Mouse (Mus musculus): ENCODE data around the gene Egfr. TPM values are rescaled to one million over a fixed set of nuclear protein-coding genes. Genes with fewer than 3 reads are reported as not detected.

The Egfr gene
- 5.7 and 6.0 TPM in 2 replicates for polyA plus RNA-seq (2014; fragmentation: Nextera tagmentation; extraction: Ambion mirVana)

GRCm38 (mm10) chr11:16752007-16752348, at the start of gene Egfr:
Gene Egfr, plus strand, starts transcription at chr11:16752203.
- no peak within 1 kb of the TSS for H3K27ac ChIP-seq (ENCODE audit: low read depth, low read length)
- H3K36me3 ChIP-seq (ENCODE audit: control insufficient read depth, insufficient read depth, low read length): no peaks in the 10 kb centered on the region

GRCm38 (mm10) chr11:16703221-16703620, 48.8 kb upstream of the Egfr start:
- Histone ChIP-seq H3K27ac (ENCODE audit: low read depth, low read length) (no peak overlapping the region), H3K9me3 (ENCODE audit: control insufficient read depth, low read length) (no peaks in the 10 kb centered on the region), H3K4me1 (ENCODE audit: control insufficient read depth, insufficient read depth, low read length) (no peaks in the 10 kb centered on the region), H3K4me3 (ENCODE audit: low read length) (no peak overlapping the region), H3K36me3 (ENCODE audit: control insufficient read depth, insufficient read depth, low read length) (no peaks in the 10 kb centered on the region), H3K9ac (ENCODE audit: low read depth, low read length) (no peak overlapping the region), H3K4me2 (replicated peaks; ENCODE audit: low read depth, low read length) (no peak overlapping the region), H3K27me3 (ENCODE audit: control insufficient read depth, insufficient read depth, low read length) (no peaks in the 10 kb centered on the region)
- 89% methylated on average over 3 of the region's 3 CpGs for WGBS
- no peak for ATAC-seq (ENCODE audit: low FRiP score, low TSS enrichment)

More at GRCm38 (mm10) chr11:16752007-16752348, at the start of gene Egfr:
- ATAC-seq (ENCODE audit: low FRiP score, low TSS enrichment): peak; percentile 94
- peak within 1 kb of the TSS; percentile 64 for H3K9ac ChIP-seq (ENCODE audit: low read depth, low read length)
- under 1% methylated on average over 17 of the region's 21 CpGs for WGBS
- H3K4me1 ChIP-seq (ENCODE audit: control insufficient read depth, insufficient read depth, low read length): 0 out of 2 replicates have a peak, but pooled peaks cover 4% of the 10 kb centered on the region
- H3K27me3 ChIP-seq (ENCODE audit: control insufficient read depth, insufficient read depth, low read length): peaks cover 6% of the 10 kb centered on the region
- H3K9me3 ChIP-seq (ENCODE audit: control insufficient read depth, low read length): no peaks in the 10 kb centered on the region
- peak within 1 kb of the TSS; percentile 69 for H3K4me3 ChIP-seq (ENCODE audit: low read length)
- peak within 1 kb of the TSS; percentile 93 for H3K4me2 ChIP-seq (replicated peaks; ENCODE audit: low read depth, low read length)

GRCm38 (mm10) chr11:16735083-16735644, 16.8 kb upstream of the Egfr start:
- Histone ChIP-seq H3K9me3 (ENCODE audit: control insufficient read depth, low read length) (no peaks in the 10 kb centered on the region), H3K4me3 (ENCODE audit: low read length) (no peak overlapping the region), H3K36me3 (ENCODE audit: control insufficient read depth, insufficient read depth, low read length) (no peaks in the 10 kb centered on the region), H3K4me2 (replicated peaks; ENCODE audit: low read depth, low read length) (no peak overlapping the region), H3K27ac (ENCODE audit: low read depth, low read length) (no peak overlapping the region), H3K4me1 (ENCODE audit: control insufficient read depth, insufficient read depth, low read length) (no peaks in the 10 kb centered on the region), H3K27me3 (ENCODE audit: control insufficient read depth, insufficient read depth, low read length) (no peaks in the 10 kb centered on the region), H3K9ac (ENCODE audit: low read depth, low read length) (no peak overlapping the region)
- WGBS: 59% methylated on average over 1 of the region's 1 CpGs
- no peak for ATAC-seq (ENCODE audit: low FRiP score, low TSS enrichment)

- no peak overlapping the region for H3K27ac ChIP-seq (ENCODE audit: low read depth, low read length)
- H3K9me3 ChIP-seq (ENCODE audit: control insufficient read depth, low read length): no peaks in the 10 kb centered on the region
- H3K36me3 ChIP-seq (ENCODE audit: control insufficient read depth, insufficient read depth, low read length): no peaks in the 10 kb centered on the region
- no peaks in the 10 kb centered on the region for H3K27me3 ChIP-seq (ENCODE audit: control insufficient read depth, insufficient read depth, low read length)
- no peak overlapping the region for H3K4me2 ChIP-seq (replicated peaks; ENCODE audit: low read depth, low read length)
- no peaks in the 10 kb centered on the region for H3K4me1 ChIP-seq (ENCODE audit: control insufficient read depth, insufficient read depth, low read length)
- 77% methylated on average over 2 of the region's 2 CpGs for WGBS
- H3K9ac ChIP-seq (ENCODE audit: low read depth, low read length): no peak overlapping the region
- ATAC-seq (ENCODE audit: low FRiP score, low TSS enrichment): no peak
- H3K4me3 ChIP-seq (ENCODE audit: low read length): no peak overlapping the region
These were observed 14.7 kb upstream of the Egfr start for GRCm38 (mm10) chr11:16737323-16737722.

- Histone ChIP-seq H3K9ac (ENCODE audit: low read depth, low read length) (no peak overlapping the region), H3K4me2 (replicated peaks; ENCODE audit: low read depth, low read length) (no peak overlapping the region), H3K36me3 (ENCODE audit: control insufficient read depth, insufficient read depth, low read length) (no peaks in the 10 kb centered on the region), H3K4me1 (ENCODE audit: control insufficient read depth, insufficient read depth, low read length) (no peaks in the 10 kb centered on the region), H3K27ac (ENCODE audit: low read depth, low read length) (no peak overlapping the region), H3K27me3 (ENCODE audit: control insufficient read depth, insufficient read depth, low read length) (no peaks in the 10 kb centered on the region), H3K4me3 (ENCODE audit: low read length) (no peak overlapping the region), H3K9me3 (ENCODE audit: control insufficient read depth, low read length) (no peaks in the 10 kb centered on the region)
- WGBS: 67% methylated on average over 2 of the region's 2 CpGs
- no peak for ATAC-seq (ENCODE audit: low FRiP score, low TSS enrichment)
These were observed 13.3 kb upstream of the Egfr start for GRCm38 (mm10) chr11:16738691-16739090.

GRCm38 (mm10) chr11:16739155-16739554, 12.8 kb upstream of the Egfr start:
- Histone ChIP-seq H3K4me1 (ENCODE audit: control insufficient read depth, insufficient read depth, low read length) (no peaks in the 10 kb centered on the region), H3K4me2 (replicated peaks; ENCODE audit: low read depth, low read length) (no peak overlapping the region), H3K9ac (ENCODE audit: low read depth, low read length) (no peak overlapping the region), H3K27ac (ENCODE audit: low read depth, low read length) (no peak overlapping the region), H3K36me3 (ENCODE audit: control insufficient read depth, insufficient read depth, low read length) (no peaks in the 10 kb centered on the region), H3K27me3 (ENCODE audit: control insufficient read depth, insufficient read depth, low read length) (no peaks in the 10 kb centered on the region), H3K9me3 (ENCODE audit: control insufficient read depth, low read length) (no peaks in the 10 kb centered on the region), H3K4me3 (ENCODE audit: low read length) (no peak overlapping the region)
- 64% methylated on average over 3 of the region's 3 CpGs for WGBS
- no peak for ATAC-seq (ENCODE audit: low FRiP score, low TSS enrichment)

GRCm38 (mm10) chr11:16740691-16741611, 11.1 kb upstream of the Egfr start:
- Histone ChIP-seq H3K4me1 (ENCODE audit: control insufficient read depth, insufficient read depth, low read length) (no peaks in the 10 kb centered on the region), H3K9ac (ENCODE audit: low read depth, low read length) (no peak overlapping the region)

GRCm38 (mm10) chr11:16742251-16742650, 9.8 kb upstream of the Egfr start:
- H3K4me2 ChIP-seq (replicated peaks; ENCODE audit: low read depth, low read length): no peak overlapping the region
- H3K9me3 ChIP-seq (ENCODE audit: control insufficient read depth, low read length): no peaks in the 10 kb centered on the region
- H3K4me1 ChIP-seq (ENCODE audit: control insufficient read depth, insufficient read depth, low read length): no peaks in the 10 kb centered on the region
- H3K27me3 ChIP-seq (ENCODE audit: control insufficient read depth, insufficient read depth, low read length): no peaks in the 10 kb centered on the region
- no peak overlapping the region for H3K4me3 ChIP-seq (ENCODE audit: low read length)
- H3K27ac ChIP-seq (ENCODE audit: low read depth, low read length): no peak overlapping the region
- 64% methylated on average over 4 of the region's 4 CpGs for WGBS
- no peak overlapping the region for H3K9ac ChIP-seq (ENCODE audit: low read depth, low read length)
- no peak for ATAC-seq (ENCODE audit: low FRiP score, low TSS enrichment)
- no peaks in the 10 kb centered on the region for H3K36me3 ChIP-seq (ENCODE audit: control insufficient read depth, insufficient read depth, low read length)

More at GRCm38 (mm10) chr11:16740691-16741611, 11.1 kb upstream of the Egfr start:
- H3K36me3 ChIP-seq (ENCODE audit: control insufficient read depth, insufficient read depth, low read length): no peaks in the 10 kb centered on the region
- H3K9me3 ChIP-seq (ENCODE audit: control insufficient read depth, low read length): no peaks in the 10 kb centered on the region
- ATAC-seq (ENCODE audit: low FRiP score, low TSS enrichment): no peak
- H3K27me3 ChIP-seq (ENCODE audit: control insufficient read depth, insufficient read depth, low read length): no peaks in the 10 kb centered on the region
- no peak overlapping the region for H3K4me2 ChIP-seq (replicated peaks; ENCODE audit: low read depth, low read length)
- H3K27ac ChIP-seq (ENCODE audit: low read depth, low read length): no peak overlapping the region
- H3K4me3 ChIP-seq (ENCODE audit: low read length): no peak overlapping the region
- 67% methylated on average over 10 of the region's 10 CpGs for WGBS

GRCm38 (mm10) chr11:16742821-16743220, 9.2 kb upstream of the Egfr start:
- 88% methylated on average over 2 of the region's 2 CpGs for WGBS
- H3K27me3 ChIP-seq (ENCODE audit: control insufficient read depth, insufficient read depth, low read length): no peaks in the 10 kb centered on the region
- H3K4me2 ChIP-seq (replicated peaks; ENCODE audit: low read depth, low read length): no peak overlapping the region
- H3K9me3 ChIP-seq (ENCODE audit: control insufficient read depth, low read length): no peaks in the 10 kb centered on the region
- no peak overlapping the region for H3K9ac ChIP-seq (ENCODE audit: low read depth, low read length)
- no peak overlapping the region for H3K4me3 ChIP-seq (ENCODE audit: low read length)
- ATAC-seq (ENCODE audit: low FRiP score, low TSS enrichment): no peak
- no peak overlapping the region for H3K27ac ChIP-seq (ENCODE audit: low read depth, low read length)
- H3K4me1 ChIP-seq (ENCODE audit: control insufficient read depth, insufficient read depth, low read length): no peaks in the 10 kb centered on the region
- H3K36me3 ChIP-seq (ENCODE audit: control insufficient read depth, insufficient read depth, low read length): no peaks in the 10 kb centered on the region
